Mouse (Mus musculus) left cerebral cortex, adult 18-20 months (tissue): ENCODE results near the gene Copg2. TPM values are rescaled to one million over a fixed set of nuclear protein-coding genes. Genes with fewer than 3 reads are reported as not detected.

Source experiments
- DNase-seq, 2 experiments: peaks; one replicate each; pipeline ENCODE4 v3.0.0; 2021 to 2022; ENCODE audit warnings: low spot score in 2 of 2, mixed read lengths in 1 of 2
- microRNA-seq, 2 experiments: library from miRNA; unstranded; fragments of <30 nt; microRNA quantifications; one replicate each; pipeline ENCODE4 v1.2.0; 2021
- total RNA-seq, 2 experiments: library from RNA; stranded (reverse); gene quantifications; 2 replicates each; pipeline ENCODE4 v1.2.3; 2021

The Copg2 gene
- total RNA-seq, 2 experiments from 2014 or later, result 73.9 to 81.6 TPM

DNA sequence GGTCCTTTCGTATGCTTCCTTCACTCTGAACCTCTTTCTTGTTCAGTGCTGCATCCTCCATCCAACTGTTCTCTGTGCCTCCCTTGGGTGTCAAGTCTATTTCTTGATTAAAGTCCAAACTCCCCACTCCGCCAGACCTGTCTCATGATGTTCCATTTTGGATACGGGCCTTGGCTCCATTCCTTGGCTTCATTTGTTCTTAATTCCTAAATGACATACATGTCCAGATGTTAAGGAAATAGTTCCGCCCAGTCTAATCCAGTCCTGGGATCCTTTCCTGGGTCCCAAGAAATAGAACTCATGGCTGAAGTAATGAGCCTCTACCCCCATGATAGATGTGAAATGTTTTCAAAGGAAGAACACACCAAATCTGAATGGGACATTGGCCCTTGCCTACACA, 198.6 kb downstream of the Copg2 start:
- DNase-seq, result no peak

Small RNA genes within 50 kb of the gene (microRNA-seq; reads per million reads assigned to microRNA genes)
- 3,175 to 3,503 reads per million in 2 experiments for gene Mir335

Other genes starting within 250 kb of the Copg2 start
- gene Cep41, start 203.0 kb downstream of the Copg2 start, total RNA-seq, result 1 to 10 TPM; 6.4 to 7.0 TPM
- gene Mest, start 173.2 kb downstream of the Copg2 start, total RNA-seq, result 100 to 1,000 TPM in 1 of 2 experiments, 10 to 100 TPM in 1; 94.5 to 106 TPM
- gene Tsga13, start 18.8 kb upstream of the Copg2 start, total RNA-seq, result not detected
- under 1 TPM; 0.56 to 0.77 TPM for gene Klf14, start 62.3 kb upstream of the Copg2 start, total RNA-seq